Mouse (Mus musculus) gastrocnemius, postnatal 25 days (tissue): ENCODE measurements at regions not wholly inside any gene's neighbourhood (a gene's known extent, or its start where the extent isn't known, plus 50 kb on each side); places are given as distances from the start of the nearest gene placed in this dataset.

Source experiments
- DNase-seq: peaks from one replicate; pipeline ENCODE4 v3.0.0; 2022

DNA sequence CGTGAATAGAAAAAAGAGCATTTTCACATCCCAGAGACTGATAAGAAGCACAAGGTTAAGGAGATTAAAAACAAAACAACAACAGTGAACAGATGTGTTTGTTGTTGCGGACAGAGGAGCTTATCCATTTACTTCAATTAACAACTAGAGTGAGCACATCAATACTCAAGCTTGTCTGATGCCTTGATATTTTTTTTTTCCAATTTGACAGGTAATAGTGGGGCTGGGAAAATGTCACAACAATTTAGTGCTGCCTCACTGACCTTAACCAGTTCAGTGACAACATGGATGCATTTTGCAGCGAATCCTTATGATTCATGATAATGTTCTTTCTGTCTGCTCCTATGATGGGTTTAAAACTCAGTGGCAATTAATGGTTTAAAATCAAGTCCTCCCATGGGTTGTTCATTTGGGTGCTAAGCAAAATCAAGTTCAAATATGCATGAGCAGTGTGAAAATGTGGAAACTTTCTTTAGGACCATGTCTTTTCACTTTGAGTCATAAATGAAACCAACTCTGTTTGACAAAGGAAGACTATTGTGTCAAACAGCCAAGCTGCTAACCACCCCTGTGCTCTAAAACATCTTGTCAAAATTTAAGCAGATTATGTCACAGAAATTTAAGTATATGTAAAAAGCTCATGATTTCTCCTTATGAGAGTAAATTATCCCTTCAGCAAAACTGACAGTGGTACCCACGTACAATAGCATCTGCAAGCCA, 641.0 kb downstream of the Car8 start:
- no peak for DNase-seq

- DNase-seq = no peak
Measured at GRCm38 (mm10) chr4:7596116-7596515, 642.7 kb downstream of the Car8 start.

- DNase-seq = no peak
Measured at GRCm38 (mm10) chr4:7583851-7584250, 655.0 kb downstream of the Car8 start.

GRCm38 (mm10) chr4:7581931-7582330, 656.9 kb downstream of the Car8 start:
- DNase-seq = no peak

DNA sequence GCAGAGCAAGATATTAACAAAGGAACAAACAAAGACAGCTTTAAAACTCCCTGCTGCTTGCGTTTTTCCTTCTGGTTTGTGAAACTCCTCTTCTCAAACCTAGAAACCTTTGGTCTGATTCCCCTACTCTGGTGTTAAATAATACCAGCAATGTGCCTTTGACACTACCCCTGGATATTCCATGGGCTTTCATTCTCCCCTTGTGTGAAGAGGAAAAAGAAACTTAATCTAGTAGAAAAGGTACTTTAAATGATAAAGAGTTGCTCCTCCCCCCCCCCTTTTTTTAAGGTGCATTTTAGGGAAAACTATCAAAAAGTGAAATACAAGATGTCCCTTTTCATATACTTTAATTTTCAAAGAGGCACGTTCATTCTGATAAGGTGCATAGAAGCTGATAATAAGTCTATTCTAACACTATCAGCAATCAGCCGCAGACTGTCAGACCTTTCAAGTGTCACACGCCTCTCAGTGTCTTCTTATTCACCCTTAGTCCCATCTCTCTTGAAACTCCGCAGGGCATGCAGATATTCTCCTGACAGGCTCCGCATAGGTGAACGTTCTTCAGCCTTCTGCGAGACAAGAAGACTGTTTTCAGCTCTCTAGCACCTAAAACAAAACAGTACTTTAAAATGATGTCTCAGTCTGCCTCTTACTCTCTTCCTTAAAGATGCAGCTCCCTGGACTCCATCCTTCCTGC, 657.5 kb downstream of the Car8 start:
- DNase-seq = no peak

- DNase-seq = no peak
Measured at GRCm38 (mm10) chr4:7580554-7581219, 658.2 kb downstream of the Car8 start.

GRCm38 (mm10) chr4:7574011-7574410, 664.8 kb downstream of the Car8 start:
- DNase-seq = no peak

- DNase-seq = no peak
Measured at GRCm38 (mm10) chr4:7567687-7568393, 671.0 kb downstream of the Car8 start.

DNA sequence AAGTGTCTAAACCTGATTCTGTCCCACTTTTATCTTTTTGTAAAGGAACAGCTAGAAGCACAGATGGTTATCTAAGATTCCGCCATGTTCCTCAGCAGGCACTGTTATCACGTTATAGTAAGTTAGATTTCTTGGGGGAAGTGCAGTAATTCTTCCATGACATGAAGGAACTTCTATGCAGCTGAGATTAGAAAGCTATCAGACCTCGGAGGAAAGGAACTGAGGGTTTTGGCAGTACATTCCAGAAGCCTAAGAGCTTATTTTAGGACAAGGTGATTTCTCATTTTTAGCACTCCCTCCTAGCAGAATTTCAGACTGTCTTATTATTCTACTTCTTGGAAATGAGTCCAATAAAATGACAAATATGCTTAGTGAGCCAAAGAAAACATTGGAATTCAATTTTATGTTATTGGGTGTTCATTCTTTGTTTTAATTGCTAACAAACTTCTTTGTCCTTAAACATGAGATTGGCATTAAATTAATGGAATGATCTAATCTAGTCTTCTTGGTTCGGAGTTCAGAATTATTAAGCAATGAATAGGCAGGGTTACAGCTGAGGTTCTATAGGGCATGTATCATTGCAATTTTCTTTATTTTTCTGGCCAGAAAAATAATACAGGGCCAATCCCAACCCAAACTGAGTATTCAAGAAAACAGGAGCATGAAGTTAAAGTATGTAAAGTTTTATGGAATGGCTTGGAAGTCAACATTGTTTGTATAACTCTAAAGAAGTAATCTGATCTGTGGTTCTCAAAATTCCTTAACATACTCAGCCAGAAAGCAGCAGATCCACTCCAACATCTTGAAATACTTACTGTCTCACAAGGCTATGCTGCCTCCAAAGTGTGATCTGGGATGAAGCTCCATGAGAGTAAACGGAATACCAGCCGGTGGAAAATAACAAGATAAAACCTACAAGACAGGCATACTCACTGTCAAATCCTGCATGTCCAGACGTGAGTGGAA, 678.7 kb downstream of the Car8 start:
- DNase-seq = peak; percentile 13

- no peak for DNase-seq
Measured at GRCm38 (mm10) chr4:7558721-7559120, 680.1 kb downstream of the Car8 start.

DNA sequence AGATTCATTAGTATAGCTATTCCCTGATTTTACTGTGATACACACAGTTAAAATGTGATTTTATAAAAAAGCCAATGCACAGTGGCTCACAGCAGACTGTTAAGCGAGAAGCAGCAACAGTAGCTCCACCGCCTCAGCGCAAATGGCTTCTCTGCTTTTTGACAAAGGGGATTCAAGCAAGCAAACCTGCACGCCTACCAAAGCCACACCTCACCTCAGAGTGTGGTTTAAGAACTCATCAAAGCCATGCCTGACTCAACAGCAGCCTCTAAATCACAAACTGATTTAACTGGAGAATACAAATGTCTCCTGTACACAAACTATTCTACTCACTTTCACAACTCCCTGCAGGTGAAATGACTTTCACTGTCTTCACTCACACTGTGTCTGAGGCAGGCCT, 704.5 kb downstream of the Car8 start:
- no peak for DNase-seq

- no peak for DNase-seq
Measured at GRCm38 (mm10) chr4:7527718-7528117, 711.1 kb downstream of the Car8 start.

- DNase-seq = no peak
Measured at GRCm38 (mm10) chr4:7513081-7513480, 725.8 kb downstream of the Car8 start.

GRCm38 (mm10) chr4:7485552-7485951, 753.3 kb downstream of the Car8 start:
- DNase-seq = no peak

GRCm38 (mm10) chr4:7455130-7455529, 783.7 kb downstream of the Car8 start:
- peak; percentile 7 for DNase-seq

DNA sequence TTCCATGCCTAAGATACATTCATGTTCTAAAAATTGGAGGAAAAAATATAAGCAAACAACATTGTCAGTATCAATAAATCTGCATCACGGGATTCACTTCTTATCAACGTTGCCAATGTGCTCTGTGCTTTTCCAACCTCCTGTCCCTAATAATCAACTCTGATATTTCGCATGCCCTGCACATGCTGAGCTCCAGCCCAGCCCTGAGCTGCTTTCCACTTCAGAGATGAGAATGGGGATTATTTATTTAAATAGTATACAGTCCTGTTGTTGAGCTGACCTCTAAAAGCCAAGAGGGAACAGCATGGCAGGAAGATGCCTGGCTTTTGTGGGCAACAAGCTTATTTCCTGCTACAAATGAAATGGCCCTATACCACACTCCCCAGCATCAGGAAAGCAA, 786.2 kb downstream of the Car8 start:
- DNase-seq = no peak

DNA sequence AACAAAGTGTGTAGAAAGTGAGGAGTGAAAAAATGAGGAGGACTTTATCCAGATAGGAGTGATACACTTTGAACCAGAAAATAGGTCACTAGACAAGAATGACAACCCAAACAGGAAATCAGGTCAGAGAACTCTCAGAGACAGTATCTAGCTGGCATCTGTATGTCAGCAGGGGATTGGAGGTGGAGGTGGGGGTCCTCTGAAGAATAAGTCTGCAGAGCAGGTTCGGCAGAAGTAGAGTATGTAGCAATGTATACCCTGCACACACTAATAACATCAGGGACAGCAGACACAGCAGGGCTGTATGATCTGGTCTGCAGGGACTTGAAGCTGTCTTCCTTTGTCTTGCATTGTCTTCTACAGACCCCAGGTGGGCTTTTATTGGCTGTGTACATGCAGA, 787.9 kb downstream of the Car8 start:
- DNase-seq = no peak

DNA sequence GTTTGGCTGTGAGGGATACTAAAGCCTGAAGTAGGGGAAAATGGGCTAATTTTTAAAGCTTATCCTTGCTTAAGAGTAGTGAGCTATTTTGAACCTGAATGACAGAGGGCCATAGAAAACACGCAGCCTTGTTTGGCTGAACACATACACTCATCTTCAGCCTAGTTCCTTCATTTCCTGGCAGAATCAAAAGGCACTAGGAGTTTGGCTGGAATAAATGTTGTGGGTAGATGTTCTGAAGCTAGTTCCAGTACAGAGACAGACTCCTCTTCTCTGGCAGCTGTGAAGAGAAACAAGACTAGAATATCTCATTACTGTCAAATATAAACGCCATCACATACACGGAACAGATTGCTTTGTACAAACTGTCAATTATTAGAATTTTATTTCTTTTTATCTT, 809.5 kb downstream of the Car8 start:
- DNase-seq = no peak

DNA sequence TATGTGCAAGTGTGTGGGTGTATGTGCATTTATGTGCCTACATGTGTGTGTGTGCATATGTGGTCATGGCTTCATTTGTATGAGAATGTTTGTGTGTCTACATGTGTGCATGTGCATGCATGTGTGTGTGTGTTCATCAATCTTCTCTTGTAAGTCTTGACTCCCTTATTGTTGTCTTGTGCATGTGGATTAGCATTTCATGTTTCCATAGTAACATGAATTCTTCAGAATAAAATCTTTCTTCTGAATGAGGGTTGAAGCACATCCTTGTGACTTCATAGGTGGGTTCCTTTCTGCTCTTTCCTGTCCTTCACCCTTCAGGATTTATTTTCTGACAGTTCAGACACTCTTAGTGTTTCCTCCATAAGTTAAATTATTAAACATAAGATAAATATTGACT, 814.8 kb downstream of the Car8 start:
- DNase-seq = no peak

GRCm38 (mm10) chr4:7423204-7423603, 815.6 kb downstream of the Car8 start:
- DNase-seq = no peak

DNA sequence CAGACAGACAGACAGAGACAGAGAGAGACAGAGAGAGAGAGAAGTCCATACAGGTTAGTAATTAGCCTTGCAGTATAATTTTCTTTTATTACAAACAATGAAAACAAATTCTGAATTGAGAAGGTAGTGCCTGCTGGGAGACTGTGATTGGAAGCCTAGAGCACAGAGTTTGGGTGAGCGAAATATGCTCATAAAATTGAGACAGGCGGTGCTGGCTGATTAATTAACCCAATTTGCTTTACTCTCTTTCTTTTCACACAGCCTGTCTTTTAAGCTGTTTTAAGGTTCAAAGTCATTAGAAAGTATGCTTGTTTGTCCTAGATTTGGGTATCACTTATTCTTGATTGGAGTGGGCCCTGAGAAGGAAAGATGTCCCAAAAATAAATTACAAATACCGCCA, 816.1 kb downstream of the Car8 start:
- DNase-seq = no peak

DNA sequence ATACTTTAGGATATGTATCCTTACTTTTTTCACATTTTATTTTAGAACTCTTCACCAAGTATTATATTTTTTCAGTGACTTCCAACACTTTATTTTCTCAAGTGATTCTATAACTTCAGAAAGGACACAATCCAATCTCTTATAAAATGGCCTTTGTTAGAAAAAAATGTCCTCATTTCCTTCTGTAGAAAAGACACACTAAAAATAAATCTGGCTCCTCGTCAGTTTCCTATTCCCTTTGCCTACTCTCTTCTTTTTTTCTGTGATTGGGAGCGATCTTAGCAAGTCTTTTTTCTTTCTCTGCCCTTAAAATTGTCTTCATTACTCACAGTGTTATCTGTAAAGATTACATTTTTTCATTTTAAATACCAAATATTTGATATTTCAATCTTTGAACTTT, 824.5 kb downstream of the Car8 start:
- DNase-seq = no peak
